Mouse (Mus musculus) 3T3-L1 (cell line): ENCODE data around the gene Grem2.

Experiments
- DNase-seq: peaks from one replicate; pipeline ENCODE4 v3.0.0-alpha.2; 2015; ENCODE audit warnings: low read depth, low spot score

Grem2 gene

GRCm38 (mm10) chr1:174788617-174789016 is 133.0 kb downstream of the Grem2 start:
- DNase-seq: no peak
